Comparison of ENCODE assay signal across 8 mouse cellular contexts in genomic region chr15:98868346-98869063, GRCm38 (mm10). TPM values are rescaled to one million over a fixed set of nuclear protein-coding genes. Genes with fewer than 3 reads are reported as not detected.
A peak's percentile ranks its signal among the peaks of the same experiment; 100 is the strongest.
DNase-seq lines count a peak whose midpoint lies in the region; ATAC-seq and TF ChIP-seq lines count a peak whose summit lies in the region.

No protein-coding gene starts in this region.

- H3K4me2 ChIP-seq in lung, embryonic 14.5 days = peak overlapping the region; percentile 98
- peak overlapping the region; percentile 88 for H3K4me2 ChIP-seq in embryonic facial prominence, embryonic 15.5 days (replicated peaks)
- H3K4me2 ChIP-seq in intestine, postnatal 0 days (replicated peaks; ENCODE audit: low read depth) = peak overlapping the region; percentile 86
- peak overlapping the region; percentile 99 for H3K4me2 ChIP-seq in neural tube, embryonic 15.5 days

- WGBS in lung, embryonic 14.5 days = 27% methylated on average over 11 of the region's 11 CpGs
- WGBS in lung, adult 2 months = 23% methylated on average over 11 of the region's 11 CpGs
- WGBS in embryonic facial prominence, embryonic 15.5 days = 29% methylated on average over 11 of the region's 11 CpGs
- WGBS in intestine, postnatal 0 days = 31% methylated on average over 11 of the region's 11 CpGs
- 34% methylated on average over 11 of the region's 11 CpGs for WGBS in neural tube, embryonic 15.5 days

- no peak for ATAC-seq in lung, embryonic 14.5 days (ENCODE audit: insufficient read depth)
- no peak for ATAC-seq in embryonic facial prominence, embryonic 15.5 days (ENCODE audit: insufficient number of reproducible peaks, low FRiP score, low TSS enrichment, low read depth)
- no peak for ATAC-seq in intestine, postnatal 0 days
- no peak for ATAC-seq in neural tube, embryonic 15.5 days (ENCODE audit: low FRiP score)

- H3K4me1 ChIP-seq in lung, embryonic 14.5 days (ENCODE audit: insufficient read depth) = peaks cover 19% of the 10 kb centered on the region
- H3K4me1 ChIP-seq in lung, adult 2 months (ENCODE audit: control insufficient read depth, insufficient read depth, low read length) = peaks cover 20% of the 10 kb centered on the region
- peaks cover 40% of the 10 kb centered on the region for H3K4me1 ChIP-seq in embryonic facial prominence, embryonic 15.5 days
- 0 out of 2 replicates have a peak, but pooled peaks cover 7% of the 10 kb centered on the region for H3K4me1 ChIP-seq in intestine, postnatal 0 days (replicated peaks; ENCODE audit: control insufficient read depth, insufficient read depth, low read length)
- H3K4me1 ChIP-seq in neural tube, embryonic 15.5 days = peaks cover 48% of the 10 kb centered on the region

- peak overlapping the region; percentile 90 for H3K9ac ChIP-seq in lung, embryonic 14.5 days
- H3K9ac ChIP-seq in embryonic facial prominence, embryonic 15.5 days = peak overlapping the region; percentile 100; the same call in 1 of the 2 replicates
- H3K9ac ChIP-seq in intestine, postnatal 0 days (ENCODE audit: low read depth, low read length) = peak overlapping the region; percentile 28
- peak overlapping the region; percentile 93 for H3K9ac ChIP-seq in neural tube, embryonic 15.5 days (replicated peaks)

- H3K27me3 ChIP-seq in lung, embryonic 14.5 days (ENCODE audit: insufficient read depth, low read length) = no peaks in the 10 kb centered on the region
- H3K27me3 ChIP-seq in embryonic facial prominence, embryonic 15.5 days = no peaks in the 10 kb centered on the region
- no peaks in the 10 kb centered on the region for H3K27me3 ChIP-seq in intestine, postnatal 0 days (replicated peaks; ENCODE audit: control insufficient read depth, insufficient read depth, low read length)
- H3K27me3 ChIP-seq in neural tube, embryonic 15.5 days (replicated peaks) = no peaks in the 10 kb centered on the region

- no peak for DNase-seq in lung, embryonic 14.5 days
- DNase-seq in lung, adult 2 months = no peak
- DNase-seq in cerebellum, adult 8-10 months = no peak
- no peak for DNase-seq in left cerebral cortex, postnatal 10 days (ENCODE audit: extremely low spot score in 1 of 2, low spot score in 2 of 2)
- DNase-seq in kidney, postnatal 25 days = no peak

- peaks cover 32% of the 10 kb centered on the region for H3K36me3 ChIP-seq in lung, embryonic 14.5 days (ENCODE audit: insufficient read depth)
- peaks cover 35% of the 10 kb centered on the region for H3K36me3 ChIP-seq in embryonic facial prominence, embryonic 15.5 days
- H3K36me3 ChIP-seq in intestine, postnatal 0 days (ENCODE audit: control insufficient read depth, insufficient read depth) = peaks cover 33% of the 10 kb centered on the region
- peaks cover 32% of the 10 kb centered on the region for H3K36me3 ChIP-seq in neural tube, embryonic 15.5 days

- H3K27ac ChIP-seq in lung, embryonic 14.5 days (ENCODE audit: low read depth) = peak overlapping the region; percentile 1; the same call in 1 of the 2 replicates
- H3K27ac ChIP-seq in embryonic facial prominence, embryonic 15.5 days (replicated peaks) = peak overlapping the region; percentile 72
- H3K27ac ChIP-seq in intestine, postnatal 0 days (ENCODE audit: low read depth, low read length) = no peak overlapping the region
- peak overlapping the region; percentile 5; the same call in 1 of the 2 replicates for H3K27ac ChIP-seq in neural tube, embryonic 15.5 days (replicated peaks)

- H3K9me3 ChIP-seq in lung, embryonic 14.5 days (ENCODE audit: low read depth, low read length) = no peaks in the 10 kb centered on the region
- no peaks in the 10 kb centered on the region for H3K9me3 ChIP-seq in embryonic facial prominence, embryonic 15.5 days (replicated peaks)
- H3K9me3 ChIP-seq in intestine, postnatal 0 days (ENCODE audit: control insufficient read depth) = no peaks in the 10 kb centered on the region
- no peaks in the 10 kb centered on the region for H3K9me3 ChIP-seq in neural tube, embryonic 15.5 days (replicated peaks)

- no peak for TF ChIP-seq CTCF in lung, embryonic 14.5 days (IDR thresholded peaks at IDR 0.05; ENCODE audit: low read depth)
- no peak for TF ChIP-seq CTCF in lung, adult 2 months (IDR thresholded peaks at IDR 0.05; ENCODE audit: insufficient read depth, low read length)
- no peak for TF ChIP-seq CTCF in intestine, postnatal 0 days (IDR thresholded peaks at IDR 0.05; ENCODE audit: low read depth)

- TF ChIP-seq POLR2A in lung, adult 2 months (IDR thresholded peaks at IDR 0.05; ENCODE audit: borderline replicate concordance, extremely low read depth, low read depth, low read length) = no peak

- intact Hi-C loops in left cerebral cortex, postnatal 10 days (cut with DNase I) = loop anchor here (5.0 kb wide), 1 partner anchor 36 kb away; the partner anchor contains the start of gene Prkag1

- H3K4me3 ChIP-seq in lung, embryonic 14.5 days (ENCODE audit: low read depth, low read length) = peak overlapping the region; percentile 73
- H3K4me3 ChIP-seq in lung, adult 2 months (replicated peaks; ENCODE audit: extremely low read depth, low read depth, low read length) = no peak overlapping the region
- H3K4me3 ChIP-seq in embryonic facial prominence, embryonic 15.5 days (replicated peaks) = peak overlapping the region; percentile 99
- H3K4me3 ChIP-seq in intestine, postnatal 0 days (ENCODE audit: low read depth, low read length) = peak overlapping the region; percentile 87
- H3K4me3 ChIP-seq in neural tube, embryonic 15.5 days (replicated peaks) = peak overlapping the region; percentile 61

RNA-seq across cellular contexts. Expression of gene Kmt2d, which starts 2.5 kb away (rescaled TPM):
- 17.1 and 19.3 TPM in 2 replicates for polyA plus RNA-seq in lung, embryonic 14.5 days (2014; fragmentation: Nextera tagmentation; extraction: Ambion mirVana)
- polyA plus RNA-seq in lung, adult 2 months (2012; rRNA removed) = 24.7 and 36.0 TPM in 2 replicates
- 14.1 and 14.9 TPM in 2 replicates for polyA plus RNA-seq in embryonic facial prominence, embryonic 15.5 days (2015; fragmentation: Nextera tagmentation; extraction: Ambion mirVana)
- 5.3 and 6.5 TPM in 2 replicates for polyA plus RNA-seq in intestine, postnatal 0 days (2015; fragmentation: Nextera tagmentation; extraction: Ambion mirVana)
- 9.9 and 10.1 TPM in 2 replicates for polyA plus RNA-seq in neural tube, embryonic 15.5 days (2015; fragmentation: Nextera tagmentation; extraction: Ambion mirVana)
- total RNA-seq in left cerebral cortex, postnatal 10 days (2021) = 10 to 100 TPM; 62.4 to 64.3 TPM

RNA-seq across cellular contexts. Expression of gene Rhebl1, which starts 25.8 kb away (rescaled TPM):
- polyA plus RNA-seq in lung, embryonic 14.5 days (2014; fragmentation: Nextera tagmentation; extraction: Ambion mirVana) = 8.5 and 9.5 TPM in 2 replicates
- 5.4 and 5.6 TPM in 2 replicates for polyA plus RNA-seq in lung, adult 2 months (2012; rRNA removed)
- polyA plus RNA-seq in embryonic facial prominence, embryonic 15.5 days (2015; fragmentation: Nextera tagmentation; extraction: Ambion mirVana) = 13.2 and 17.3 TPM in 2 replicates
- polyA plus RNA-seq in intestine, postnatal 0 days (2015; fragmentation: Nextera tagmentation; extraction: Ambion mirVana) = 9.4 and 9.7 TPM in 2 replicates
- polyA plus RNA-seq in neural tube, embryonic 15.5 days (2015; fragmentation: Nextera tagmentation; extraction: Ambion mirVana) = 27.0 and 33.2 TPM in 2 replicates
- 10 to 100 TPM; 11.2 to 14.1 TPM for total RNA-seq in left cerebral cortex, postnatal 10 days (2021)

RNA-seq across cellular contexts. Expression of gene Dhh, which starts 29.8 kb away (rescaled TPM):
- 1.0 and 1.3 TPM in 2 replicates for polyA plus RNA-seq in lung, embryonic 14.5 days (2014; fragmentation: Nextera tagmentation; extraction: Ambion mirVana)
- 2.5 and 2.8 TPM in 2 replicates for polyA plus RNA-seq in lung, adult 2 months (2012; rRNA removed)
- polyA plus RNA-seq in embryonic facial prominence, embryonic 15.5 days (2015; fragmentation: Nextera tagmentation; extraction: Ambion mirVana) = 1.7 and 2.4 TPM in 2 replicates
- polyA plus RNA-seq in intestine, postnatal 0 days (2015; fragmentation: Nextera tagmentation; extraction: Ambion mirVana) = 0.88 and 0.93 TPM in 2 replicates
- polyA plus RNA-seq in neural tube, embryonic 15.5 days (2015; fragmentation: Nextera tagmentation; extraction: Ambion mirVana) = 2.5 and 3.2 TPM in 2 replicates
- total RNA-seq in left cerebral cortex, postnatal 10 days (2021) = under 1 TPM; 0.16 to 0.47 TPM

RNA-seq across cellular contexts. Expression of gene Prkag1, which starts 37.2 kb away (rescaled TPM):
- polyA plus RNA-seq in lung, embryonic 14.5 days (2014; fragmentation: Nextera tagmentation; extraction: Ambion mirVana) = 93.4 and 93.7 TPM in 2 replicates
- polyA plus RNA-seq in lung, adult 2 months (2012; rRNA removed) = 51.0 and 62.8 TPM in 2 replicates
- polyA plus RNA-seq in embryonic facial prominence, embryonic 15.5 days (2015; fragmentation: Nextera tagmentation; extraction: Ambion mirVana) = 90.5 and 91.9 TPM in 2 replicates
- 67.0 and 67.3 TPM in 2 replicates for polyA plus RNA-seq in intestine, postnatal 0 days (2015; fragmentation: Nextera tagmentation; extraction: Ambion mirVana)
- polyA plus RNA-seq in neural tube, embryonic 15.5 days (2015; fragmentation: Nextera tagmentation; extraction: Ambion mirVana) = 66.4 and 72.9 TPM in 2 replicates
- total RNA-seq in left cerebral cortex, postnatal 10 days (2021) = 10 to 100 TPM; 41.7 to 44.6 TPM

RNA-seq across cellular contexts. Expression of gene Lmbr1l, which starts 49.5 kb away (rescaled TPM):
- polyA plus RNA-seq in lung, embryonic 14.5 days (2014; fragmentation: Nextera tagmentation; extraction: Ambion mirVana) = 4.5 and 5.5 TPM in 2 replicates
- 56.0 and 72.1 TPM in 2 replicates for polyA plus RNA-seq in lung, adult 2 months (2012; rRNA removed)
- 21.7 and 22.0 TPM in 2 replicates for polyA plus RNA-seq in embryonic facial prominence, embryonic 15.5 days (2015; fragmentation: Nextera tagmentation; extraction: Ambion mirVana)
- polyA plus RNA-seq in intestine, postnatal 0 days (2015; fragmentation: Nextera tagmentation; extraction: Ambion mirVana) = 27.0 and 30.6 TPM in 2 replicates
- 27.9 and 28.6 TPM in 2 replicates for polyA plus RNA-seq in neural tube, embryonic 15.5 days (2015; fragmentation: Nextera tagmentation; extraction: Ambion mirVana)
- 10 to 100 TPM; 15.4 to 21.6 TPM for total RNA-seq in left cerebral cortex, postnatal 10 days (2021)

Comparison
In these comparisons a context has a peak if more than half of its experiments do, and no peak if none do; other contexts are left out.
1. H3K9ac ChIP-seq: peak in every context shown above with its lines; median percentile 100 in embryonic facial prominence, embryonic 15.5 days; 93 in neural tube, embryonic 15.5 days; 90 in lung, embryonic 14.5 days; 28 in intestine, postnatal 0 days.